Mouse (Mus musculus): ENCODE measurements around the gene Traf4. TPM values are rescaled to one million over a fixed set of nuclear protein-coding genes. Genes with fewer than 3 reads are reported as not detected.

The Traf4 gene
- polyA plus RNA-seq, 1 experiment from 2014 or later: 75.6 TPM

- DNase-seq: no peak
- peaks cover 10% of the 10 kb centered on the region for H3K4me1 ChIP-seq (ENCODE audit: insufficient read depth)
- H3K4me2 ChIP-seq: peak overlapping the region; percentile 90
- WGBS: 44% methylated on average over 4 of the region's 4 CpGs
- peak overlapping the region; percentile 99 for H3K9ac ChIP-seq
- H3K27me3 ChIP-seq (ENCODE audit: insufficient read depth, low read length): no peaks in the 10 kb centered on the region
- H3K27ac ChIP-seq (ENCODE audit: low read depth): peak overlapping the region; percentile 99
- H3K9me3 ChIP-seq (ENCODE audit: low read depth, low read length): no peaks in the 10 kb centered on the region
- peaks cover 18% of the 10 kb centered on the region for H3K36me3 ChIP-seq (ENCODE audit: insufficient read depth)
- no peak for TF ChIP-seq CTCF (IDR thresholded peaks at IDR 0.05; ENCODE audit: low read depth)
- peak overlapping the region; percentile 100 for H3K4me3 ChIP-seq (ENCODE audit: low read depth, low read length)
- ATAC-seq (ENCODE audit: insufficient read depth): no peak
These were observed 772 bp upstream of the Traf4 start for GRCm38 (mm10) chr11:78166161-78166560.

GRCm38 (mm10) chr11:78165761-78166109, 346 bp upstream of the Traf4 start:
- H3K4me1 ChIP-seq (ENCODE audit: insufficient read depth): peaks cover 10% of the 10 kb centered on the region
- H3K36me3 ChIP-seq (ENCODE audit: insufficient read depth): peaks cover 22% of the 10 kb centered on the region
- H3K9me3 ChIP-seq (ENCODE audit: low read depth, low read length): no peaks in the 10 kb centered on the region
- no peaks in the 10 kb centered on the region for H3K27me3 ChIP-seq (ENCODE audit: insufficient read depth, low read length)
- peak overlapping the region; percentile 90 for H3K4me2 ChIP-seq
- peak; percentile 84 for DNase-seq
- H3K27ac ChIP-seq (ENCODE audit: low read depth): peak overlapping the region; percentile 99
- TF ChIP-seq CTCF (IDR thresholded peaks at IDR 0.05; ENCODE audit: low read depth): no peak
- H3K4me3 ChIP-seq (ENCODE audit: low read depth, low read length): peak overlapping the region; percentile 100
- ATAC-seq (ENCODE audit: insufficient read depth): peak; percentile 21
- 4% methylated on average over 16 of the region's 16 CpGs for WGBS
- peak overlapping the region; percentile 99 for H3K9ac ChIP-seq

GRCm38 (mm10) chr11:78164604-78164923, 825 bp downstream of the Traf4 start:
- no peak for TF ChIP-seq CTCF (IDR thresholded peaks at IDR 0.05; ENCODE audit: low read depth)
- DNase-seq (peak; percentile 46), ATAC-seq (ENCODE audit: insufficient read depth) (no peak)
- H3K9ac ChIP-seq: peak overlapping the region; percentile 99
- peaks cover 34% of the 10 kb centered on the region for H3K36me3 ChIP-seq (ENCODE audit: insufficient read depth)
- under 1% methylated on average over 14 of the region's 14 CpGs for WGBS
- peak overlapping the region; percentile 90 for H3K4me2 ChIP-seq
- peak overlapping the region; percentile 99 for H3K27ac ChIP-seq (ENCODE audit: low read depth)
- H3K4me3 ChIP-seq (ENCODE audit: low read depth, low read length): peak overlapping the region; percentile 100
- H3K9me3 ChIP-seq (ENCODE audit: low read depth, low read length): no peaks in the 10 kb centered on the region
- peaks cover 10% of the 10 kb centered on the region for H3K4me1 ChIP-seq (ENCODE audit: insufficient read depth)
- H3K27me3 ChIP-seq (ENCODE audit: insufficient read depth, low read length): no peaks in the 10 kb centered on the region

GRCm38 (mm10) chr11:78163681-78164603, 1.4 kb downstream of the Traf4 start:
- ATAC-seq (ENCODE audit: insufficient read depth) (peak; percentile 78), DNase-seq (peak; percentile 87)
- Histone ChIP-seq H3K27me3 (ENCODE audit: insufficient read depth, low read length) (no peaks in the 10 kb centered on the region), H3K4me2 (peak overlapping the region; percentile 90), H3K36me3 (ENCODE audit: insufficient read depth) (peaks cover 40% of the 10 kb centered on the region), H3K4me3 (ENCODE audit: low read depth, low read length) (peak overlapping the region; percentile 100), H3K4me1 (ENCODE audit: insufficient read depth) (peaks cover 10% of the 10 kb centered on the region), H3K27ac (ENCODE audit: low read depth) (peak overlapping the region; percentile 99), H3K9ac (peak overlapping the region; percentile 99), H3K9me3 (ENCODE audit: low read depth, low read length) (no peaks in the 10 kb centered on the region)
- under 1% methylated on average over 22 of the region's 22 CpGs for WGBS
- TF ChIP-seq CTCF (IDR thresholded peaks at IDR 0.05; ENCODE audit: low read depth): no peak

GRCm38 (mm10) chr11:78163045-78163444, 2.3 kb downstream of the Traf4 start:
- H3K4me1 ChIP-seq (ENCODE audit: insufficient read depth): peaks cover 10% of the 10 kb centered on the region
- peak overlapping the region; percentile 99 for H3K27ac ChIP-seq (ENCODE audit: low read depth)
- no peak for TF ChIP-seq CTCF (IDR thresholded peaks at IDR 0.05; ENCODE audit: low read depth)
- peaks cover 49% of the 10 kb centered on the region for H3K36me3 ChIP-seq (ENCODE audit: insufficient read depth)
- H3K9ac ChIP-seq: peak overlapping the region; percentile 99
- no peaks in the 10 kb centered on the region for H3K27me3 ChIP-seq (ENCODE audit: insufficient read depth, low read length)
- H3K4me2 ChIP-seq: peak overlapping the region; percentile 90
- DNase-seq: no peak
- no peaks in the 10 kb centered on the region for H3K9me3 ChIP-seq (ENCODE audit: low read depth, low read length)
- 54% methylated on average over 2 of the region's 2 CpGs for WGBS
- peak overlapping the region; percentile 100 for H3K4me3 ChIP-seq (ENCODE audit: low read depth, low read length)
- ATAC-seq (ENCODE audit: insufficient read depth): no peak

GRCm38 (mm10) chr11:78162504-78162903, 2.9 kb downstream of the Traf4 start:
- TF ChIP-seq CTCF (IDR thresholded peaks at IDR 0.05; ENCODE audit: low read depth): no peak
- H3K27me3 ChIP-seq (ENCODE audit: insufficient read depth, low read length): no peaks in the 10 kb centered on the region
- H3K9me3 ChIP-seq (ENCODE audit: low read depth, low read length): no peaks in the 10 kb centered on the region
- ATAC-seq (ENCODE audit: insufficient read depth) (no peak), DNase-seq (no peak)
- peaks cover 54% of the 10 kb centered on the region for H3K36me3 ChIP-seq (ENCODE audit: insufficient read depth)
- H3K9ac ChIP-seq: 0 out of 2 replicates have a peak overlapping the region, but pooled peaks have one; percentile 0
- peak overlapping the region; percentile 90 for H3K4me2 ChIP-seq
- H3K4me3 ChIP-seq (ENCODE audit: low read depth, low read length): peak overlapping the region; percentile 100; the same call in 1 of the 2 replicates
- WGBS: 52% methylated on average over 6 of the region's 6 CpGs
- H3K27ac ChIP-seq (ENCODE audit: low read depth): 0 out of 2 replicates have a peak overlapping the region, but pooled peaks have one; percentile 99
- H3K4me1 ChIP-seq (ENCODE audit: insufficient read depth): peaks cover 10% of the 10 kb centered on the region

GRCm38 (mm10) chr11:78161968-78162367, 3.4 kb downstream of the Traf4 start:
- Histone ChIP-seq H3K4me3 (ENCODE audit: low read depth, low read length) (peak overlapping the region; percentile 10; the same call in 1 of the 2 replicates), H3K27ac (ENCODE audit: low read depth) (0 out of 2 replicates have a peak overlapping the region, but pooled peaks have one; percentile 27), H3K27me3 (ENCODE audit: insufficient read depth, low read length) (no peaks in the 10 kb centered on the region), H3K9me3 (ENCODE audit: low read depth, low read length) (no peaks in the 10 kb centered on the region), H3K36me3 (ENCODE audit: insufficient read depth) (peaks cover 60% of the 10 kb centered on the region), H3K4me2 (peak overlapping the region; percentile 90; the same call in 1 of the 2 replicates), H3K9ac (0 out of 2 replicates have a peak overlapping the region, but pooled peaks have one; percentile 0), H3K4me1 (ENCODE audit: insufficient read depth) (peaks cover 10% of the 10 kb centered on the region)
- DNase-seq: no peak
- no peak for ATAC-seq (ENCODE audit: insufficient read depth)
- no peak for TF ChIP-seq CTCF (IDR thresholded peaks at IDR 0.05; ENCODE audit: low read depth)
- 49% methylated on average over 4 of the region's 4 CpGs for WGBS

All from lung, embryonic 14.5 days (tissue).